Mouse (Mus musculus): ENCODE data around the gene Sdhaf1. TPM values are rescaled to one million over a fixed set of nuclear protein-coding genes. Genes with fewer than 3 reads are reported as not detected.
A peak's percentile ranks its signal among the peaks of the same experiment; 100 is the strongest.

Sdhaf1 gene
- polyA plus RNA-seq, 1 experiment from 2014 or later, result 18.8 TPM

DNA sequence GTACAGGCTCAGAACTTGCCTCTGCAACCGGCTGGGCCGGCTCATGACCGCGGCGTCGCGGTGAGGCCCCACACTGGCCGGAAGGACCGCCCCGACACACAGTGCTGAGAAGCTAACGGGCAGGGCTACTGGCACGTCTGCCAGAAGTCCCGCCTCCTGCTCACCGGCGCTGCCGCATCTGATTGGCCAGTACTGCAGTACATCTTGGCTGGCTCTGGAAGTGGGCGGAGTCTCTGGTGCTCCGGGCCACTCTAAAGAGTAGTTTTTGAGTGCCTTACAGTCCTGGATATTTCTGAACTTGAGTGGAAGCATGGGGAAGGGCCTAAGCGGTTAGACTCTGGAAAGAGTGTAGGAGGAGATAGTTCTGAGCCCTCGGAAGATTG, 1.4 kb downstream of the Sdhaf1 start:
- no peaks in the 10 kb centered on the region for H3K9me3 ChIP-seq (ENCODE audit: control insufficient read depth, low read length)
- DNase-seq (ENCODE audit: low spot score) (peak; percentile 99), ATAC-seq (ENCODE audit: low read depth) (peak; percentile 99)
- H3K36me3 ChIP-seq (ENCODE audit: control insufficient read depth, insufficient read depth, low read length), result 0 out of 2 replicates have a peak, but pooled peaks cover 3% of the 10 kb centered on the region
- under 1% methylated on average over 19 of the region's 20 CpGs for WGBS
- H3K27me3 ChIP-seq (replicated peaks; ENCODE audit: control insufficient read depth, insufficient read depth, low read length), result no peaks in the 10 kb centered on the region
- H3K27ac ChIP-seq (replicated peaks; ENCODE audit: low read depth, low read length), result peak overlapping the region; percentile 89
- peak overlapping the region; percentile 89 for H3K9ac ChIP-seq (ENCODE audit: low read depth, low read length)
- H3K4me2 ChIP-seq (ENCODE audit: low read depth, low read length), result peak overlapping the region; percentile 82
- H3K4me1 ChIP-seq (ENCODE audit: control insufficient read depth, insufficient read depth, low read length), result peaks cover 8% of the 10 kb centered on the region; the same call in 1 of the 2 replicates
- H3K4me3 ChIP-seq (ENCODE audit: low read depth, low read length), result peak overlapping the region; percentile 89

DNA sequence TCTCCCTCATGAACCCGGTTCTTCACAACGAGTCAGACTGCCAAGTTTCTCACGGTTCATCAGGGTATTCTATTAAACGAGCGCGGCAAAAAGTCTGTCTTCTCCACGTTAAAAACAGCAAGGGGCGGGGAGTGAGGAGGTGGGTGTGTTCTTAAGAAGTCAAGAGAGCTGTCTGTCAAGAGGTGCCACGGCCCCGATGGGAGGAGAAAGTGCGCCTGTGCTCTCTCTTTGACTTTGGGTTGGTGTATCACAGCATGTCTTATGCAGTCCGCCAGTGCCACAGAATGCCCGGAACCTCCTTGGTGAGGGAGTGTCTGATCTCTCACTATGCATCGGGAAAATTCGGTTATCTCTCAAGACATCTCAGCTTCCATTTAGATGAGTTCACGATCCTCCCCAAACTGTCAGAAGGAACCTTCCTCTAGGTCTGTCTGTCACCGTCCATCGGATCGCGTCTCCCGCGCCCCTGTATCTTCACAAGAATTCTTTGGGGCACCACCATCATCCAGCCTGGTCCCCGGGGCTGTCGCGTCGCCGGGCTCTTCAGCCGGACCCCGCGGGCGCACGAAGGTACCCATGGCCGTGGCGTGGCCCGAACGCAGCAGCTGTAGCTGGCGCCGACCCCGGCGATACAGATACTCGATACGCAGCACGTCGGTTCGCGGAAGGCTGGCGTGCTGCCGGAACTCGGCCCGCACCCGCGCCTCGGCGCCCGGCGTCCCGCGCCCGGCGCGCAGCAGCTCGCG, 2.0 kb downstream of the Sdhaf1 start, which contains the start of gene E130208F15Rik:
Gene E130208F15Rik, plus strand, starts transcription at position 202 of the 746 bp plus-strand sequence.
- Histone ChIP-seq H3K27ac (replicated peaks; ENCODE audit: low read depth, low read length) (peak within 1 kb of the TSS; percentile 89), H3K4me3 (ENCODE audit: low read depth, low read length) (peak within 1 kb of the TSS; percentile 89), H3K4me2 (ENCODE audit: low read depth, low read length) (peak within 1 kb of the TSS; percentile 82), H3K9me3 (ENCODE audit: control insufficient read depth, low read length) (no peaks in the 10 kb centered on the region), H3K9ac (ENCODE audit: low read depth, low read length) (peak within 1 kb of the TSS; percentile 89), H3K27me3 (replicated peaks; ENCODE audit: control insufficient read depth, insufficient read depth, low read length) (no peaks in the 10 kb centered on the region), H3K4me1 (ENCODE audit: control insufficient read depth, insufficient read depth, low read length) (peaks cover 8% of the 10 kb centered on the region; the same call in 1 of the 2 replicates), H3K36me3 (ENCODE audit: control insufficient read depth, insufficient read depth, low read length) (0 out of 2 replicates have a peak, but pooled peaks cover 5% of the 10 kb centered on the region)
- under 1% methylated on average over 44 of the region's 63 CpGs for WGBS
- DNase-seq (ENCODE audit: low spot score) (peak; percentile 93), ATAC-seq (ENCODE audit: low read depth) (peak; percentile 67)

DNA sequence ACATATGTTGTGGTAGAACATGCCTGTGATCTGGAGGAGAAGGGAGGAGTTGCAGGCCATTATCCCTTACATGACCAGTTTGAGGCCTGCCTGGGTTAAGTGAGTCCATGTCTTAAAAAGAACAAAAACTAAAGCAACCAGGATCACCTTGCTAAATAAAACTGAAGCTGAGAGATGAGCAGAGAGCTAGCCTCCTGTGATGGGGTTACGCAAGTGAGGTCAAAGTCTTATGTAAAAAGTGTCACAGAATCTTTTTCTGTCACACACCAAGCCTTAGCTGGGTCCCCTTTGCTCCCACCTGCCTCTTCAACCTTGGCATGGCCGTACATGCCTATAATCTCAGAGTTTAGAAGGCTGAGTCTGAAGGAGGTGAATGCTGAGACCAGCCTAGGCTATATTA, 2.7 kb downstream of the Sdhaf1 start:
- Histone ChIP-seq H3K4me3 (ENCODE audit: low read depth, low read length) (peak overlapping the region; percentile 89), H3K4me1 (ENCODE audit: control insufficient read depth, insufficient read depth, low read length) (peaks cover 8% of the 10 kb centered on the region; the same call in 1 of the 2 replicates), H3K9ac (ENCODE audit: low read depth, low read length) (no peak overlapping the region), H3K9me3 (ENCODE audit: control insufficient read depth, low read length) (no peaks in the 10 kb centered on the region), H3K4me2 (ENCODE audit: low read depth, low read length) (peak overlapping the region; percentile 82), H3K27me3 (replicated peaks; ENCODE audit: control insufficient read depth, insufficient read depth, low read length) (no peaks in the 10 kb centered on the region), H3K27ac (replicated peaks; ENCODE audit: low read depth, low read length) (no peak overlapping the region), H3K36me3 (ENCODE audit: control insufficient read depth, insufficient read depth, low read length) (0 out of 2 replicates have a peak, but pooled peaks cover 5% of the 10 kb centered on the region)
- 79% methylated on average over 2 of the region's 2 CpGs for WGBS
- DNase-seq (ENCODE audit: low spot score) (no peak), ATAC-seq (ENCODE audit: low read depth) (no peak)

DNA sequence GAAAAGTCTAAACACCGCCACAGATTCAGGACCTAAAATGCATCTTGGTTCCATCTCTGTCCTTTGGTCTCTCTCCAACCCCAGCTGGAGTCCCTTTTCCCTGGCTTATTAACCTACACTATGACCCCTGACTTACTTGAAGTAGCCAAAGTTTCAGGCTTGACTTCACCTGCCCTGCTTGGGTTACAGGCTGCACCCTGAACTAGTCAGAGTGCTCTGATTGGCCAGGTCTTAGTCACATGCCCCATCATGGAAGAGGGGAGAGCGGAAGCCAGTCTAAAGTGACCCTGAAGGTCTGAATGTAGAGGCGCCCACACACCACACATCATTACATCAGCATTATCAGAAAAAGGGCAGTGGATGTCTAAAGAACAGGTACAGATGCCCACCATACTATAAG, 5.6 kb downstream of the Sdhaf1 start:
- ATAC-seq (ENCODE audit: low read depth), result no peak
- H3K4me1 ChIP-seq (ENCODE audit: control insufficient read depth, insufficient read depth, low read length), result peaks cover 13% of the 10 kb centered on the region

DNA sequence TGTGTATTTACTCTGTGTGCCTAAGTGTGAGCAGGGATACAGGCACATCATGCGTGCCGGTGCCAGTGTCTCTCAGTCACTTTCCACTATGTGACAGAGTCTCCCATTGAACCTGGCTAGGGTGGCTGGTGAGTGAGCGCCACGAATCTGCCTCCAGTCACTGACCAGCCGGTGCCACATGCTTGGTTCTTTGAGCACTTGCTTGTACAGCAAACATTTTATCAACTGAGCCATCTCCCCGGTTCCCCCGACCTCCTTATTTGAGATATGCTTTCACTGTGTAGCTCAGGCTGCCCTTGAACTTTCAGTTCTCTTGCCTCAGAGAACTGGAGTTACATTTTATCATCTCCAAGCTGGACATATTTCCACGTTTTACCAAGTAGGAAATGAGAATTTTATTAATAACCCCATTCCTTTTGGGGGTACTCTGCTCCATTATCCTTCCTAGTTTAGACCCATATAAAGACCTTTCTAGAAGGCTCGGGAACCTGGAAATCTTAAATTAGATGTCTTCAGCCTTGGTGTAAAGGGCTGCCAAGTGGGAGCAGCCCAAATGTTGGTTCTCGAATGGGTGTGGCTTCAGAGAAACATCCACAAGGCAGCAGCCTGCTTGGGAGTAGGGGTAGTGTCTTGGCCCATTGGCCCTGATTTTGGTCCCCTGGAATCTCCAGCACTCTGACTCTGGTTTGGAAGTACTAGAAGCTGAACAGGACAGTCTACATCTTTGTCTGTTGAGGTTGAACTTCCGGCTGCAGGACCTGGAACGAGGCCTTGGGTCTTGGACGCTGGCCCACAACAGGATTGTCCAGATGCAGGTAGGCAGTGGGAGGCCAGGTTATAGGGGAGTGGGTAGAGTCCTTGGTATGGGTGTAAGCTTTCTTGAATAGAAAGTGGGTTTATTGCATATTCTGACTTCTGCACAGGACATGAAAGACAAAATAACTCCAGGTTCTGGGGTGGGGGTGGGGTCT, 7.9 kb downstream of the Sdhaf1 start:
- peaks cover 7% of the 10 kb centered on the region for H3K4me1 ChIP-seq (ENCODE audit: control insufficient read depth, insufficient read depth, low read length)
- DNase-seq (ENCODE audit: low spot score) (no peak), ATAC-seq (ENCODE audit: low read depth) (no peak)
- no peaks in the 10 kb centered on the region for H3K27me3 ChIP-seq (replicated peaks; ENCODE audit: control insufficient read depth, insufficient read depth, low read length)
- peak overlapping the region; percentile 68; the same call in 1 of the 2 replicates for H3K9ac ChIP-seq (ENCODE audit: low read depth, low read length)
- no peak overlapping the region for H3K27ac ChIP-seq (replicated peaks; ENCODE audit: low read depth, low read length)
- H3K9me3 ChIP-seq (ENCODE audit: control insufficient read depth, low read length), result no peaks in the 10 kb centered on the region
- H3K4me3 ChIP-seq (ENCODE audit: low read depth, low read length), result peak overlapping the region; percentile 46
- WGBS, result 70% methylated on average over 13 of the region's 13 CpGs
- 0 out of 2 replicates have a peak, but pooled peaks cover 18% of the 10 kb centered on the region for H3K36me3 ChIP-seq (ENCODE audit: control insufficient read depth, insufficient read depth, low read length)
- peak overlapping the region; percentile 56 for H3K4me2 ChIP-seq (ENCODE audit: low read depth, low read length)

More for the DNA sequence above, 5.6 kb downstream of the Sdhaf1 start:
- H3K9me3 ChIP-seq (ENCODE audit: control insufficient read depth, low read length), result no peaks in the 10 kb centered on the region
- no peak overlapping the region for H3K27ac ChIP-seq (replicated peaks; ENCODE audit: low read depth, low read length)
- H3K4me2 ChIP-seq (ENCODE audit: low read depth, low read length), result no peak overlapping the region
- 0 out of 2 replicates have a peak, but pooled peaks cover 5% of the 10 kb centered on the region for H3K36me3 ChIP-seq (ENCODE audit: control insufficient read depth, insufficient read depth, low read length)
- H3K9ac ChIP-seq (ENCODE audit: low read depth, low read length), result no peak overlapping the region
- H3K4me3 ChIP-seq (ENCODE audit: low read depth, low read length), result no peak overlapping the region
- no peaks in the 10 kb centered on the region for H3K27me3 ChIP-seq (replicated peaks; ENCODE audit: control insufficient read depth, insufficient read depth, low read length)
- DNase-seq (ENCODE audit: low spot score), result no peak
- WGBS, result 87% methylated on average over 3 of the region's 3 CpGs

DNA sequence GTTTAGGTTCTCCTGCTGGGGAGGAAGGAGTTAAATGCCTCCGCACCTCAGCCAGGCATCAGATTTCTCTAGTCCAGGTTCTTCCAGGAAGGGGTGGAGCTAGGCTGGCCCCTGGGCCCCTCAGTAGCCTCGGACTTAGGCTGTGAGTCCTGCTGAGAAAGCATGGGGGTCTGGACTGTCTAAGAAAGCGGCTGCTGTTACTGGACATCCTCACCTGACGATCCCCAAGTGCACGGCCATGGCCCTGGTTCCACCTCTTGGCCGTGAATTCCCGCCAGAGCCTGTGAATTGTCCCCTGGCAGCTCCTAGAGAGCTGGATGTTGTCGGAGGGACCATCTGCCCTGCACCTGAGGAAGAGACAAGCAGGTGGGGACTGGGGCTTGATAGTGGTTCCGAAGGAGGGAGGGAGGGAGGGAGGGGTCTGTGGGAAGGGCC, 9.0 kb downstream of the Sdhaf1 start, which contains the start of gene Syne4:
Gene Syne4, plus strand, starts transcription at position 87 of the 435 bp plus-strand sequence.
- H3K36me3 ChIP-seq (ENCODE audit: control insufficient read depth, insufficient read depth, low read length), result 0 out of 2 replicates have a peak, but pooled peaks cover 18% of the 10 kb centered on the region
- peaks cover 9% of the 10 kb centered on the region; the same call in 1 of the 2 replicates for H3K4me1 ChIP-seq (ENCODE audit: control insufficient read depth, insufficient read depth, low read length)
- H3K9ac ChIP-seq (ENCODE audit: low read depth, low read length), result peak within 1 kb of the TSS; percentile 68
- H3K4me2 ChIP-seq (ENCODE audit: low read depth, low read length), result peak within 1 kb of the TSS; percentile 56
- H3K9me3 ChIP-seq (ENCODE audit: control insufficient read depth, low read length), result no peaks in the 10 kb centered on the region
- WGBS, result under 1% methylated on average over 9 of the region's 9 CpGs
- peak within 1 kb of the TSS; percentile 52; the same call in 1 of the 2 replicates for H3K27ac ChIP-seq (replicated peaks; ENCODE audit: low read depth, low read length)
- H3K27me3 ChIP-seq (replicated peaks; ENCODE audit: control insufficient read depth, insufficient read depth, low read length), result no peaks in the 10 kb centered on the region
- ATAC-seq (ENCODE audit: low read depth) (peak; percentile 75), DNase-seq (ENCODE audit: low spot score) (peak; percentile 72)
- peak within 1 kb of the TSS; percentile 46 for H3K4me3 ChIP-seq (ENCODE audit: low read depth, low read length)

DNA sequence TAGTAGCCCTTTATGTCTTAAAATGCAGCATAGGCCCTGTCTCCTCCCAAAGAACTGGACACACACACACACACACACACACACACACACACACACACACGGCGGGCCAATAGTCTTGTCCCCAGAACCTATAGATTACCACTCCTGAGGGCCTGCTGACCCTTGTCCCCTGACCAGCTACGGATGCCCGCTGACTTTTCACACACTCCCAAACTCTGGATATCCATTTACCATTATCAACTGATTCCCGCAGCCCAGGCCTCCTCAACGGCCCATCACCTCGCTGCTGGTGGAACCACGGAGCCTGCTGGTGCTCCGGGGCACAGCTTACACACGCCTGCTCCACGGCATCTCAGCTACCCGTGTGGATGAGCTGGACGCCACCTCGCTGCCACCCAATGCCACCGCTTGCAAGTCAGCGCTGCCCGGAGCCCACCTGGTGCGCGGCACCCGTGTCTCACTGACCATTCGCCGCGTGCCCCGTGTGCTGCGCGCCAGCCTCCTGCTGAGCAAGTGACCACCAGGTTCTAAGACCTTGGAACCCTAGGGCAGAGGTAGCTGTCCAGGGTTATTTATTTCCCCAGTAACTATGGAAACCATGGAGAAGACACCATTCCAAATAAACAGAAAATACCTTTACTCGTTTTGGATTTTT, 9.9 kb downstream of the Sdhaf1 start:
- Histone ChIP-seq H3K4me2 (ENCODE audit: low read depth, low read length) (no peak overlapping the region), H3K9me3 (ENCODE audit: control insufficient read depth, low read length) (no peaks in the 10 kb centered on the region), H3K27me3 (replicated peaks; ENCODE audit: control insufficient read depth, insufficient read depth, low read length) (no peaks in the 10 kb centered on the region), H3K36me3 (ENCODE audit: control insufficient read depth, insufficient read depth, low read length) (0 out of 2 replicates have a peak, but pooled peaks cover 18% of the 10 kb centered on the region), H3K27ac (replicated peaks; ENCODE audit: low read depth, low read length) (no peak overlapping the region), H3K4me1 (ENCODE audit: control insufficient read depth, insufficient read depth, low read length) (peaks cover 14% of the 10 kb centered on the region; the same call in 1 of the 2 replicates), H3K4me3 (ENCODE audit: low read depth, low read length) (no peak overlapping the region), H3K9ac (ENCODE audit: low read depth, low read length) (no peak overlapping the region)
- WGBS, result 44% methylated on average over 25 of the region's 27 CpGs
- ATAC-seq (ENCODE audit: low read depth) (no peak), DNase-seq (ENCODE audit: low spot score) (no peak)
